Mouse (Mus musculus) gonadal fat pad, adult 2 months (tissue): ENCODE results near the gene Adam12. TPM values are rescaled to one million over a fixed set of nuclear protein-coding genes. Genes with fewer than 3 reads are reported as not detected.

ENCODE experiments used
- DNase-seq: peaks from one replicate; pipeline ENCODE4 v3.0.0-alpha.2; 2012; ENCODE audit warnings: low read depth
- polyA plus RNA-seq: library from polyadenylated mRNA; depleted of rRNA; stranded (reverse); fragments of >200 nt; gene quantifications from 2 replicates; pipeline ENCODE4 v1.2.3, GENCODE M21; 2012

Adam12 gene
- polyA plus RNA-seq, 1 experiment, result 6.6 TPM

DNA sequence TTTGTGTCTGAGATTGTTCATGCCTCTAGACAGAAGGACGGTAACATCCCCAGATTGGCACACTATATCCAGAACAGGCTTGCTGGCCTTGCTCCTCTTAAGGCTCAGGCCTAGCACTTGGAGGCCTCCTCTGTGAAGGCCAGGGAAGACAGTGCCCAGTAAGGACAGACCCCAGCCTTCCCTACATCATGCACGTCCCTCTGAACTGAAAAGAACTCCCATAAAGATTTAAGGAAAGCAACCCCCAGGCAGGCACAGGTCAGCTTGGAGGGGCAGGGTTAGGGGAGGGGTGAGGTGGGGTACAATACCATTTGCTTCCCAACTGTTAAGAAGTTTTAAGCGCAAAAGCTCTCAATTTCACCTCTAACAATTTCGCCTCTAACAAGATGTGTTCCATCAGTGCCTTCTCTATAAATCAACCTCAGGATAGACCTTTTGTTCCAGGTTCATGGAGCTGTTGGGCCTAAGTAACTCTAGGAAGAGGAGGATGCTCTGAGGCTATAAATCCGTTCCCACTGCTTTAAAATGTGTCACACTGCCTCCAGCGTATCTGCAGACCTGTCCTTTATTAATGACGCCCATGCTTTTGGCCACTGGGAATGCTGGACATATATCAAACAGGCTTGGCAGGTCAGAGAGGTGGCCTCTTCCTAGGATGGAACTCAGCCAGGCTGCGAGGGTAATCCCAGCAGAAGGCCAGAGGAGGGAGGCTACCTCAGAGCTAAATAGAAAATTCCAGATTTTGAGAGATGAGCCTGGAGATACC lies 150.5 kb downstream of the Adam12 start:
- DNase-seq, result no peak

DNA sequence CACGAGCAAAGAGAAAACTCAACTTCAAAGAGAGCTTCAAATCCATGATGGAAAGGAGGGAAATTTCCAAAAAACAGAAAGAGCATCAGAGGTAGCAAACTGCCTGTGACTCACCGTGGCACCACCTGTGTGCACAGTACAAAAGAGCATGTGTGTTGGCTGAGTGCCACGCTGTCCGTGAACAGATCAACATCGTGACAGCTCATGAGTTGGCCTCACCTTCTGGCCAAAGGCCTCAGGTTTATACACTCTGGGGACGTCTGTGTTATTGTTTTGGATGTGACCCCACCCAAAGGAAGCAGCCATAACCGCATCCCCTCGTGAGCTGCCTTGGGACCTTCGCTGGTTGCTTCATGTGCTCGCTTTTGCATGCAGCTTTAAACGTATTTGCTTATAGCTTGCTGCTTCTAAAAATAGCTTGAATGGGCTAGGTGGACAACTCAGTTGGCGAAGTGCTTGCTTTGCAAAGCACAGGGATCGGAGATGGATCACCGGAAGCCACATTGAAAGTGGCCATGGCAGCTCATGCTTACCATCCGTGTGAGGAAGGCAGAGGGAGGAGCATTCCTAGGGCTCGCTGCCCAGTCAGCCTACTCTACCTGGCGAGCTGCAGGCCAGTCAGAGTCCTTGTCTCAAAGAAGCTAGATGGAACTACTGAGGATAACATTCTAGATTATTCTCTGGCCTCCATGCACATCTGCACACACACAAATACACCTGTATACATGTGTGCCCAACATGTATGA lies 151.8 kb downstream of the Adam12 start:
- no peak for DNase-seq

DNA sequence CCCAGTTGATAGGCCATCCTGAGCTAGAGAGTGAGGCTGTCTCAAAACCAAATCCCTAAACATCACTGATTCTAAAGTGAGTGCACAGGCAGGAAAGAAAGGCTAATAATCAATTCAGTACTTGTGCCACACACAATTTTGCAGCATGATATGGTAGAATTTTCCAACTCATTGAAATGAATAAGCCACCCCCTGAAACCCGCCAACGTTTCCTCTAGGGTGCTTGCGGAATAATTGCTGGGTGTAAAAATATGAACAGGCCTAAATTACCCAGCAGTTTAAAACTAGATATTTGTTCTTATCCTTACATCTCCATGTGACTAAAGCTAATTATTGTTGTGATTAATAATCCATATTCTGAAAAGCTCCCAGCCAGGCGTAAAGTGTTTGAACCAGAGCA lies 154.3 kb downstream of the Adam12 start:
- no peak for DNase-seq

DNA sequence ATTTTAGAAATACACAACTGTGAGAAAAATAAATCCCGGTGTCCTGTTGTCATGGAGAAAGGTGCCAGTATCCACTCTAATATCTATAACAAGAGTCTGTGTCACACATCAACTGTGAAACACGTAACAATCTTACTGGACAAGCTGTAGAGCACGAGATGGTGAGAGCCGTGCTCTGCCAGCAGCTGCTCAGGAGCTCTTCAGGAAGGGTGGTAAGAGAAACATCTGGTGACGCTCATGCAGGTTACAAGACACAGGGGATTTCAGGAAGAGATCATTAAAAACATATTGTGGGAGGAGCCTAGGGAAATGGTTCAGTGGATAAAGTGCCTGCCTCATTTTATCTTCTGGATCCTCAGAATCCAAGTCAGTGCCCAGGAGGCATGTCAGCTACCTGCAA lies 158.9 kb downstream of the Adam12 start:
- DNase-seq, result no peak

DNA sequence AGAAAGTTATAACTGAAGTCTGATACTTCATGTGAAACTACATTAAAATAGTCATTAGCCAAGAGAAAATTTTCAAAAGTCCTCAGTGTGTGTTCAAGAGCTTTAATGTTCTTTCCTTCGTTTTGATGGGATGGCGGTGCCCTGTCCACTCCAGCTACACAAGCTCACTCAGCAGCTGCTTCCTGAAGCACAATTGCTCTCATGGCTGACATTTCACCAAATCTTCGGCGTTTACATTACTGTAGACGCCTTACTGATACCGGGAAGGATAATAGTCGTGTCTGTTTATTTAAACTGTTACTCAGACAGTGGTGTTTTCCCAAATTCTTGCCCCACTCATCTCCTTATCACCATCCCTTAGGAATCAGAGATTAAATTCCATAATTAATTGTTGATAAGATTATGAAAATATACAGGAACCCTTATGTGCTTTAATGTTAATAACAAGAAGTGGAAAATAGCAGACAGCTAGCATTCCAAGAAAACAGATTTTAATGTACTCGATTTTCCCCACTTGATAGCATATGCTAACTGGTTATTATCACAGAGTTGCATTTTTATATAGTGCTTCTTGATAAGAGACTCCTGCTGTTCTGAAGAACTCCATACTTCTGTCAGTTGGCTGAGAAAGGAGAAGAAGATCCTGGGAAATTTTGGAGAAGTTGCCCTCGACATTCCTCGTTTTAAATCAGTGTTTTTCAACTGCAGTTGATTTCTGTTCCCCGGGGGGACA lies 160.6 kb downstream of the Adam12 start:
- DNase-seq, result no peak

DNA sequence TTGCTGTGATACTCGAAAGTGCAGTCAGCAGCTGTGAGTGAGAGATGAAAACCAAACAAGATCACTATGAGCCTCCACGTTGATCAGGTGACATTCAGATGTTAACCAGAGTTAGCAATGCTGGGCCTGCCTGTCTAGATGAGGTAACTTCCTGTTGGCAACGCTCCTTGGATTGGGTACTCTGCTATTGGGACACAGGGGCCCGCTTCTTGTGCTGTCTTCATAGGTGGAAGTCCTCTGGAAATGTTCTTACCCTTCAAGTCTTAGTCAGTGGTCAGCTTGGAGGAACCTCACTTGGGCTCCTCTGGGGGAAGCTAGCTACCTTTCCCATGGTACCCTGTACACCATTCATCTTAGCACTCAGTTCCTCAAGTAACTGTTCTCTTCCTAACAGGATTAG lies 169.3 kb downstream of the Adam12 start:
- no peak for DNase-seq

DNA sequence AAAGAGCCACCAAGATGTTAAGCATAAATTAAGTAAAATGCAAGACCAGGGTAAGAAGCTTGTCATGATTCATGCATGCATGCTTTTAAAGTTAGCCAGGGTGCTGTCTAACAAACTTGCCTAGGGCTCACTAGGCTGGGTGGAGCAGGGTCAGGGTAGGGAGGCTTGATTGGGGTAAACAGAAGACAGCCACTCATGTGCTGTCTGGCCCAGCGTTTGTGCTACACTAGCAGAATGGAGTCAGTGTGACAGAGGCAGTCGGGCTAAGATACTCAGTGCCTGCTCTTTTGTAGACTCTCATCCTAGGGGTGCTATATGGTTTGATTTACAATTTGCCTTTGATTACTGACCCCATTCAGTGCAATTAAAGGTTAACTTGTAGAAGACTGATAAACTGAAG lies 179.5 kb downstream of the Adam12 start:
- DNase-seq, result no peak

DNA sequence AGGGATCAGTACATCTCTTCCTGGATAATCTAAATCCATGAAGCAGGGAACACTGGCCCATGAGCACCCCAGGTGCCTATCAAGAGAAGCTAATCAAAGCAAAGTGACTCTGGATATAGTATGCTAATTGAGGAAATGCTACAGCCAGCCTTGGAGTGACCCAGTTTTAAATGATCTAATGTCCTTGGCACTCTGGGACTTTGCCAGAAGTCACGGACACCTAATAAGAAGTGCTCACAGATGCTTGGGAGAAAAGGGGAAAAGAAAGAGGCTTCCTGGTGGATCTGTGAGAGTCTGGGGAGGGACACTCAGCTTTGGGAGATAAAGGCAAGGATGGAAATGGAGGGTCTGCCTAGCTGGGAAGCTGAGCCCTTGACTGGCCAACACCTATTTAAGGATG lies 181.6 kb downstream of the Adam12 start:
- DNase-seq, result no peak

DNA sequence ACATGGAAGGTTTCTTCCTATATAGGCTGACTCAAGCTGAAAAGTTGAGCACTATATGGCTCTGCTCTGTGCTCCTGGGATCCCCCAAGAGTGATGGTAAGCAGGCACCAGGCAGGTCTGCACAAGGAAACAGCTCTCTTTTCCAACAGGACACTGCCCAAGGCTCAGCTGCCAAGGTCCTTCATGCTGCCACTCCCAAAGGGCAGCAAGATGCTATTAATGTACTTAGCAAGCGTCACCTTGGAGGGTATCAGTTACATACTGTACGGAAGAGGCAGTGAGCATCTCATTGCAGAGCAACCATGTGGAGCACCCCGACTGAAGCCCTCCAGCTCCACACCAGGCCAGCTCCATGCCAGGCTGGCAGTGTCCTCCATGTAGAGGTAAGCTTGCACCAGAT lies 185.6 kb downstream of the Adam12 start:
- DNase-seq, result no peak

DNA sequence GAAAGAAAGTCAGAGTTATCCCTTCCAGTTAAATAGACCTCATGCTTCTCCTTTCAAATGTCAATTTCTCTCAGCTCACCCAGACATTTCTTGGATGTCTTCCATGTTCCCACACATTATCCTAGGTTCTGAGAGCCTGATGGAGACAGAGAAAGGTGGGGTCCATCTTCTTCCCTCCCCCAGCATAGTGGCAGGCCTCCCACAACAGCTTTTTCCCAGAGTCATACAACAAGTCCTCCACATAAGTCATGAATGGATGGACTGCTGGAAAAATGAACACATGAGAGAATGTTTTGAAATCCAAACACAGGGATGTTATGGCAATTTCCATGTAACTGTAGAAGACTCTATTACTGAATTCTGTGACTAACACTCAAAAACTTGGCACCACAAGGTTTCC lies 188.4 kb downstream of the Adam12 start:
- DNase-seq, result no peak

DNA sequence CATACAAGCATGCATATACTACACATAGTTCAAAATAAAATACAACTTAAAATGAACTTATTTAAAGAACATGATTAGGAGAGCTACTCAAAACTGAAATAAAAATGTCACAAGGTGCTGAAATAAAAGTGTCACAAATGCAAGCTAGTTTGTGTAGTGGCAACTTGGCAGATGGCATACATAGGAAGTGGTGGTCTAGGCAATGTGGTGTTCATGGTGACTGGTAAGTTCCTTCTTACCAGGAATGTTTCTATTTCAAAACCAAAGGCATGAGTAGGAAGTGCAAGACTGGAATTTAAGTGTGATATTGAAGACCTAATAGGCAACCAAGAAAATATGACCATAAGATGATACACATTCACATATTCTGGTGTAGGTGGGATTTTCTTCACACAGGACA lies 189.3 kb downstream of the Adam12 start:
- no peak for DNase-seq

DNA sequence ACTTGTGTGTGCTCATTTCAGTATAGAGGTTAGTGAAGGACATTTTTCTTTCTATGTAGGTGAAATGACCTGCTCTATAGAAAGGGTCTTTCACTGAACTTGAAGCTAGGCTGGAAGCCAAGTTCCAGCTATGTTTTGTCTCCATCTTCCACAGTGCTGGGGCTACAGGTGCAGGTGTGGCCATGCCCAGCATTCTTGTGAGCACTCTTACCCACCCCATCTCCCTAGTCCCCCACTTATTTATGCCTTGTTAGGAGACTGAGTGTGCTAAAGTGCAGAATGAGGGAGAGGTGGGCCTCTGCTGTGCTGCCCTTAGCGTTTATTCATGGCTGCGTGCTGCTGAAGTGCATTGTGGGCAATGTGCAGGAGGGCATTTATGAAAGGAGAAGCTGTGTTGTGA lies 198.0 kb downstream of the Adam12 start:
- DNase-seq, result no peak

DNA sequence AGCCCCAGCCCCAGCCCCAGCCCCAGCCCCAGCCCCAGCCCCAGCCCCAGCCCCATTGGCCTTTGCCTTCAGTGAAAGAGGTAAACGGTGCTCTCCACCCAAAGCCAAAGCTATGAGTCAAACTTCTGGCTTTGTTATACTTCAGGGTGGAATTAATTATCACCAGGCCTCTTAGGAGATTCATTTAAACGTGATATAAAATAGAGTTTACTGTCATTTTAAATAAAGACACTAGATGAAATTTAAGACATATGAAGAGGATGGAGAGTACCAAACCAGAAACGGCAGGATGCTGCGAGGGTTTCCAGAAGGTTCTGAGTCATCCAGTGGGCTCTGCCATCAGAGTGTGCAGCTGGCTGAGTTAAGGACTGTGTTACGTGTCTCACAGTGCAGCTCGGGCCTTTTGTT lies 199.0 kb downstream of the Adam12 start:
- no peak for DNase-seq

DNA sequence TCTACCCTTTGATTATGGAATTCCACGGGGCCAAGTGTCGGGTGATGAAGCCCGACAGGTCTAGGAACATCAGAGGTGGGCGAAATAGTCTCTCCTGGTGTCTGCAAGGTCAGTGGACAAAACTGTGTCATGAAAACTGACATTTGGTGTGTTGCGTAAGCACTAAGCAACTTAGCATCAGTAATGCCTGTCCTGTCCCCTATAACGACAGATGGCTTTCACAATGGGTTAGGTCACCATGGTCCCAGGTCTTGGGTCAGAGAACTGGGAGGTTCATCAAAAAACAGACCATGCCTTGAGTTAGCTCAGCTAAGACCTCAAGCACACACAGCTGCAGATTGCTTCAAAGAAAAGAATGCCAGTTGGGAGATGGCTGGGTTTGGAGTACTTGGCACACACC lies 200.2 kb downstream of the Adam12 start:
- no peak for DNase-seq

DNA sequence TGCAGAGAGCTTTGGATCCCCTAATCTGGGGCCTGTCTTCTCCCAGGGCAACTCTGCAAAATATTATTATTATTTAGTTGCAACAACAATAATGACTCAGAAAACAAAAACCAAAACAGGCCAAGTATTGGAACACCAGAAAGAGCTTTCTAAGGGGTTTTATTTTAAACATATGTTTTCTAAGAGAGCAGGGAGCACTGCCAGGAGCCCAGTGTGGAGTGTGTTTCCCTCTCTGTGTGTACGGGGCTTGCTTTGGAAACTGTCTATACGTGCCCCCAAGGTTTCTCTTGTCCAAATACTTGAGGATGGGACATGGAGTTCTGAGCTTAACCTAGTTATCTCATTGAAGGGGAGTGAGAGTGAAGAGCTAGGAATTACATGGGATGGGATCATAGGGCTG lies 200.7 kb downstream of the Adam12 start:
- DNase-seq, result no peak

DNA sequence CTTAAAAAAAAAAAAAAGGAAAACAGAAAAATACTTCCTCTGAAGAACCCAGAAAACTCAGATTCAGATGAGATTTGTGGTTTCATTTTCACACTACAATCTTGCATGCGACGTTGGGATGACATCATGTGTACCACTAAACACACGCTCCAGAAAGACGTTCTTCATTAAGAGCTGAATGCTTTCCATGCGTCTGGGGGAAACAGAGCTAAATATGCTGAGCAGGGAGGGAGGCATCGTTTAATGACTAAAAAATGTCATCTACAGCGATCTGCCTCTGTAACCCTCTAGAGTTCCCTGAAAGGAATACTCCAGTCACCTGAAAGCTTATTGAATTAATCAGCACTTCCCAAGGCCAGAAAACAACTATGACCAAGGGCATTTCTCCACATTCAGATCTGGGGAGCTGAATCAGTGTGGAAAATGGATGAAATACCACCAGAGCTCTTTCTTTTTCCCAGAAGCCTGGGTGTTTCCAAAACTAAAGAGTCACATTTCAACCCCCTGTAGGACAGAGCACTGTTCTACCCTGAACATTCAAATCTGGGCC lies 203.6 kb downstream of the Adam12 start:
- DNase-seq, result no peak

DNA sequence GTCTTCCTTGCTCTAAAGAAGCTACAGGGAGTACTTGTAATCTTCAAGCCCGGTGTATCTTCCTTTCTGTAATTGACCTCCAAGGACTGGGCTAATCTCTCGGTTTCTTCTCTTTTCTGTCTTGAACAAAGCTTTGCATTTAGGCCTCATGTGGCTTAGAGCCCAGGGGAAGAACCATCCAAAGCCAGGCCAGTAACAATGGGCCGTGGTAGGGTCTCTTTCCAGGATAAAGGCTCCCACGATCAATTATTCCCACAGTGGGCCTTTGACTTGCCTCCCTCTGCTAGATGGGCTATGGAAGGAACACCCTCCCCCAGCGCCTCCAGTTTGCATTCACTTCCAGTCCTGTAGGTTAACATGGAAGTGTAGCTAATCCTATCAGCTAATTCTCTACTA lies 204.9 kb downstream of the Adam12 start:
- no peak for DNase-seq

DNA sequence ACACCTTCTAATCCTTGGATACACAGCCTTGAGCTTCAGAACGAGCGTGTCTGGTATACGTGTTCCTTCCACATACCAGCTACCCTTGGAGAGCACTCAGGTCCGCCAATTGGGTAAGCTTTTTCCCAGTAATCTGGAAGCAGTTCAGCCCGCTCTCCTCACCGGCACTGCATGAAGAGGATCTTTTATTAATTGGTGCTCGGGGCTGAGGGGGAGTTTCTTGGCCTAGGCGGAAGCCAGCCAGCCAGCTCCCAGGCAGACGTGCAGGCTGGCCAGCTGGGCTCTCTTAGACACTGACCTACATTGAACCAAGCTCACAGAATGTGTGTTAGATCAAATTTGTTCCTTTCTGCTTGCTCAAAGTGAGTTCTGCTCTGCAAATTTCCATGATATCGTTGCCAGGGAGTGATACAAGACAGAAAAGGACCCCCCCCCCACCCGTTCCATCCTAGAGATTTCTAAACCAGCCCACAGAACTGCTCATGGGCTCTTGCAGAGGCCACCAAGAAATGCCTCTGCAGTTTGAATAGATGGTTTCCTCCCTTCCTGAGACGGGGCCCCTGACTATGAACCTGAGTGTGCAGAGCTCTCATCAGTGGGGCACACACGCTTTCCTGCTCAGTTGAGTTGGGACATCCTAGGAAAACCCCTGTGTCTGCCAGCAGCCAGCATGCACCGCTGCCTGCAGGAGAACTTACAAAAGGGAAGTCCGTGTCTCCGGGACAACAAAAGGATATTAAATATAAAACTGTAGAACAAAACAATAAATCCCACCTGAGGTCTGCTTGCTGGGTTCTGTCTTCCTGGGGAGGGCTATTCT lies 205.5 kb downstream of the Adam12 start:
- no peak for DNase-seq

DNA sequence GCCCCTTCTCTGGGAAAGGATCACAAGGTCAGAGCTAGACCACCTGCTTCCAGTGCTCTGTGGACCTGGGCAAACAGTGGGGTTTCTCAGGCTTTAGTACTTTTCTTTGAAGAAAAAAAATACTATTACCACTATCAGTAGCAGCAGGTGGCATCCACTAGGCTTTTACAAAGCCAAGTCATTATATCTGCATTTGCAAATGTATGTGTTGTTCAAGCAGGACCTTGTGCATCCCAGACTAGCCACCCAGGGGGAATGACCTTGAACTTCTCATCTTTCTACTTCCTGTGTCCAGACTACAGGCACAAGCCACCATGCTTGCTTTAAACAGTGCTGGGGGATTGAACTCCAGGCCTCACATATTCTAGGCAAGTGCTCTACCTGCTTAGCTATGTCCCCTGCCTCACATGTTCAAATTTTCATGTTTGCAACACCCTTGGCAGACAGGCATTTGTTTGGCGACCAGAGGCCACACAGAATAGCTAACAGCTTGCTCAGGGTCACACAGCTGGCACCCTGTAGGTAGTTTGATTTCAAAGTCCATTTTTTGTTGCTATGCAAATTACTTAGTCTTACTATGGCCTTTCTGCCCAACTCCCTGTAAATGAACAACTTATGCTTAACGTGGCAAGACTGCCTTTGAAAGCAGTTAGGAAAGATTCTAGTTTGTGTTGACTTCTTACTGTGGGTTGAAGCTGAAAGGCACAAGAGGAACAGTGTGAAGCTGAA lies 209.6 kb downstream of the Adam12 start:
- no peak for DNase-seq

DNA sequence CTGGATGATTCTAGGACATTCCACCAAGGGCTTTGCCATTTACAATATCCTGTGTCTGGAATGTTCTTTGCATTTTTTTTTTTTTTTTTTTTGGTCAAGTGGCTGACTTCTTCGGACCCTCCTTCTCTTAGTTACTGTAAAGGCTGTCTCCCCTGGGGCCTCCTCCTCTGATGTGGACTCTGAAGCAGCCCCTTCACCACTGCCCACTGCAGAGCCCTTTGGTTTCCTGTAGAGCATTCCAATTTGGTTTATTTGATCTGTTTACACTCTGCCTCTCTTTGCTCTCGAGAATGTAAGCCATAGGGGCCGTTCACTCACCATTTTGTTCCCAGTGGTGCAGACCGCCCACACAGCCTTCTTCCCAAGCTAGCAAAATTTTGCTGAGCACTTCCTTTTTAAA lies 216.7 kb downstream of the Adam12 start:
- no peak for DNase-seq

DNA sequence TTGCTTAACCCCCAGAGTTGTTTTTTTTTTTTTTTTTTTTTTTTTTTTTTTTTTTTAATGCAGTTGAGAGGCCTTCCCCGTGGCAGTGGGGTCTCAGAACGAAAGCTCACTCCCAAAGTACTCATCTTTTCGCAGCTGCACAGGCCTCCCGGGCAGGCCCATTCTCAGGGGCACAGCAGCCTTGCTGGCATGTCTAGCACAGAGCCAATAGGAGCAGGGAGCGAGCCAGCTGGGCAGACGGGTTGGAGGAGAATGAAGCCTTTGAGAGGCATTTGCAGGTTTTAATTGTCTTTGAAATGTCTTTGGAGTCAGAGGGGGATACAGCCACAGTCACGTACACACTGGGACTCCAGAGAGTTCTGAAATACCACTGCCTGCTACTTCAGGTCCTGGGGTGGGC lies 217.2 kb downstream of the Adam12 start:
- no peak for DNase-seq
